Mouse (Mus musculus) intestine, embryonic 15.5 days (tissue): ENCODE data around the gene Slc50a1. TPM values are rescaled to one million over a fixed set of nuclear protein-coding genes. Genes with fewer than 3 reads are reported as not detected.

Source experiments
- ATAC-seq: fragments of 200-750 bp; cut with Nextera tagmentation; 2 replicates; pipeline ENCODE4 v1.8.0; 2017; ENCODE audit warnings: moderate TSS enrichment, moderate library complexity
- H3K27ac ChIP-seq: fragments of 300-500 bp; sonication (generic); 2 replicates; pipeline ENCODE4 v1.5.1; 2015; ENCODE audit warnings: mild to moderate bottlenecking, inconsistent platforms
- H3K27me3 ChIP-seq: fragments of 300-500 bp; sonication (generic); replicated peaks from 2 replicates; pipeline ENCODE4 v1.6.1; 2015; ENCODE audit warnings: inconsistent platforms
- H3K36me3 ChIP-seq: fragments of 300-500 bp; sonication (generic); 2 replicates; pipeline ENCODE4 v1.6.1; 2015; ENCODE audit warnings: inconsistent platforms
- H3K4me1 ChIP-seq: fragments of 300-500 bp; sonication (generic); replicated peaks from 2 replicates; pipeline ENCODE4 v1.6.1; 2015; ENCODE audit warnings: inconsistent platforms
- H3K4me2 ChIP-seq: fragments of 300-500 bp; sonication (generic); replicated peaks from 2 replicates; pipeline ENCODE4 v1.6.1; 2015; ENCODE audit warnings: mild to moderate bottlenecking, inconsistent platforms
- H3K4me3 ChIP-seq: fragments of 300-500 bp; sonication (generic); replicated peaks from 2 replicates; pipeline ENCODE4 v1.5.1; 2015; ENCODE audit warnings: inconsistent platforms
- H3K9ac ChIP-seq: fragments of 300-500 bp; sonication (generic); 2 replicates; pipeline ENCODE4 v1.6.1; 2015; ENCODE audit warnings: inconsistent platforms
- H3K9me3 ChIP-seq: fragments of 300-500 bp; sonication (generic); 2 replicates; pipeline ENCODE4 v1.6.1; 2016; ENCODE audit warnings: inconsistent platforms
- WGBS: fragments of 180-500 bp; shearing (Covaris S2); methylation state at CpG from one replicate; pipeline ENCODE4 v1.1.7; 2015; 5-methylcytosine and 5-hydroxymethylcytosine counted together
- polyA plus RNA-seq: library from polyadenylated mRNA; unstranded; fragments of >200 nt; fragmentation: Nextera tagmentation; extraction: Ambion mirVana; gene quantifications from 2 replicates; pipeline ENCODE4 v1.2.1, GENCODE M21; 2015

Gene Slc50a1
- polyA plus RNA-seq, 1 experiment from 2014 or later = 60.6 TPM

GRCm38 (mm10) chr3:89305551-89306325, 35.4 kb upstream of the Slc50a1 start:
- peak; percentile 25 for ATAC-seq

GRCm38 (mm10) chr3:89305105-89305504, 34.7 kb upstream of the Slc50a1 start:
- Histone ChIP-seq H3K4me1 (peaks cover 8% of the 10 kb centered on the region), H3K36me3 (no peaks in the 10 kb centered on the region), H3K4me2 (no peak overlapping the region), H3K27ac (0 out of 2 replicates have a peak overlapping the region, but pooled peaks have one; percentile 9), H3K27me3 (no peaks in the 10 kb centered on the region), H3K9me3 (no peaks in the 10 kb centered on the region), H3K9ac (no peak overlapping the region), H3K4me3 (no peak overlapping the region)
- WGBS = 52% methylated on average over 4 of the region's 4 CpGs
- peak; percentile 58 for ATAC-seq

More at GRCm38 (mm10) chr3:89305551-89306325, 35.4 kb upstream of the Slc50a1 start:
- H3K27me3 ChIP-seq = no peaks in the 10 kb centered on the region
- no peak overlapping the region for H3K4me3 ChIP-seq
- H3K27ac ChIP-seq = 0 out of 2 replicates have a peak overlapping the region, but pooled peaks have one; percentile 9
- H3K36me3 ChIP-seq = no peaks in the 10 kb centered on the region
- no peak overlapping the region for H3K4me2 ChIP-seq
- peaks cover 8% of the 10 kb centered on the region for H3K4me1 ChIP-seq
- no peak overlapping the region for H3K9ac ChIP-seq
- 57% methylated on average over 8 of the region's 8 CpGs for WGBS
- no peaks in the 10 kb centered on the region for H3K9me3 ChIP-seq

- Histone ChIP-seq H3K4me2 (no peak overlapping the region), H3K36me3 (no peaks in the 10 kb centered on the region), H3K4me3 (no peak overlapping the region), H3K4me1 (peaks cover 12% of the 10 kb centered on the region), H3K9ac (no peak overlapping the region), H3K27me3 (no peaks in the 10 kb centered on the region), H3K9me3 (no peaks in the 10 kb centered on the region), H3K27ac (0 out of 2 replicates have a peak overlapping the region, but pooled peaks have one; percentile 9)
- 49% methylated on average over 6 of the region's 6 CpGs for WGBS
- no peak for ATAC-seq
These were observed 34.1 kb upstream of the Slc50a1 start for GRCm38 (mm10) chr3:89304440-89304839.

GRCm38 (mm10) chr3:89300514-89300913, 30.1 kb upstream of the Slc50a1 start:
- no peak overlapping the region for H3K4me3 ChIP-seq
- no peak overlapping the region for H3K9ac ChIP-seq
- no peaks in the 10 kb centered on the region for H3K9me3 ChIP-seq
- ATAC-seq = no peak
- no peaks in the 10 kb centered on the region for H3K36me3 ChIP-seq
- H3K27me3 ChIP-seq = no peaks in the 10 kb centered on the region
- peak overlapping the region; percentile 66; the same call in 1 of the 2 replicates for H3K4me2 ChIP-seq
- H3K4me1 ChIP-seq = peaks cover 14% of the 10 kb centered on the region; the same call in 1 of the 2 replicates
- WGBS = 68% methylated on average over 2 of the region's 2 CpGs
- peak overlapping the region; percentile 37; the same call in 1 of the 2 replicates for H3K27ac ChIP-seq

- peaks cover 14% of the 10 kb centered on the region; the same call in 1 of the 2 replicates for H3K4me1 ChIP-seq
- no peaks in the 10 kb centered on the region for H3K36me3 ChIP-seq
- H3K9me3 ChIP-seq = no peaks in the 10 kb centered on the region
- peak overlapping the region; percentile 29 for H3K4me3 ChIP-seq
- peak; percentile 89 for ATAC-seq
- no peaks in the 10 kb centered on the region for H3K27me3 ChIP-seq
- peak overlapping the region; percentile 47; the same call in 1 of the 2 replicates for H3K9ac ChIP-seq
- WGBS = 30% methylated on average over 1 of the region's 1 CpGs
- peak overlapping the region; percentile 66 for H3K4me2 ChIP-seq
- peak overlapping the region; percentile 84; the same call in 1 of the 2 replicates for H3K27ac ChIP-seq
These were observed 29.7 kb upstream of the Slc50a1 start for GRCm38 (mm10) chr3:89300071-89300470.

GRCm38 (mm10) chr3:89299499-89299898, 29.1 kb upstream of the Slc50a1 start:
- Histone ChIP-seq H3K4me1 (peaks cover 12% of the 10 kb centered on the region; the same call in 1 of the 2 replicates), H3K9ac (peak overlapping the region; percentile 47), H3K9me3 (no peaks in the 10 kb centered on the region), H3K4me2 (peak overlapping the region; percentile 66), H3K4me3 (peak overlapping the region; percentile 29), H3K36me3 (no peaks in the 10 kb centered on the region), H3K27me3 (no peaks in the 10 kb centered on the region), H3K27ac (peak overlapping the region; percentile 84)
- 1% methylated on average over 14 of the region's 14 CpGs for WGBS
- peak; percentile 52 for ATAC-seq

GRCm38 (mm10) chr3:89298908-89299307, 28.5 kb upstream of the Slc50a1 start:
- H3K36me3 ChIP-seq = no peaks in the 10 kb centered on the region
- no peak overlapping the region; the same call in 1 of the 2 replicates for H3K9ac ChIP-seq
- no peaks in the 10 kb centered on the region for H3K9me3 ChIP-seq
- no peaks in the 10 kb centered on the region for H3K27me3 ChIP-seq
- no peak overlapping the region for H3K4me3 ChIP-seq
- H3K4me1 ChIP-seq = peaks cover 8% of the 10 kb centered on the region; the same call in 1 of the 2 replicates
- H3K4me2 ChIP-seq = peak overlapping the region; percentile 66; the same call in 1 of the 2 replicates
- 84% methylated on average over 6 of the region's 6 CpGs for WGBS
- peak overlapping the region; percentile 84; the same call in 1 of the 2 replicates for H3K27ac ChIP-seq
- ATAC-seq = no peak

GRCm38 (mm10) chr3:89296761-89297396, 26.5 kb upstream of the Slc50a1 start:
- Histone ChIP-seq H3K9ac (no peak overlapping the region), H3K4me1 (peaks cover 10% of the 10 kb centered on the region; the same call in 1 of the 2 replicates), H3K27ac (no peak overlapping the region), H3K36me3 (no peaks in the 10 kb centered on the region), H3K4me3 (no peak overlapping the region), H3K27me3 (no peaks in the 10 kb centered on the region), H3K4me2 (no peak overlapping the region), H3K9me3 (no peaks in the 10 kb centered on the region)
- no peak for ATAC-seq
- 83% methylated on average over 11 of the region's 11 CpGs for WGBS

GRCm38 (mm10) chr3:89295685-89296230, 25.4 kb upstream of the Slc50a1 start:
- Histone ChIP-seq H3K9me3 (no peaks in the 10 kb centered on the region), H3K36me3 (no peaks in the 10 kb centered on the region), H3K4me2 (no peak overlapping the region), H3K27me3 (no peaks in the 10 kb centered on the region), H3K9ac (no peak overlapping the region), H3K27ac (no peak overlapping the region), H3K4me3 (no peak overlapping the region), H3K4me1 (peaks cover 14% of the 10 kb centered on the region; the same call in 1 of the 2 replicates)
- WGBS = 80% methylated on average over 8 of the region's 8 CpGs
- no peak for ATAC-seq

- Histone ChIP-seq H3K9ac (no peak overlapping the region), H3K4me1 (peaks cover 8% of the 10 kb centered on the region; the same call in 1 of the 2 replicates), H3K4me2 (no peak overlapping the region), H3K27me3 (no peaks in the 10 kb centered on the region), H3K36me3 (no peaks in the 10 kb centered on the region), H3K9me3 (no peaks in the 10 kb centered on the region), H3K27ac (no peak overlapping the region; the same call in 1 of the 2 replicates), H3K4me3 (no peak overlapping the region)
- peak; percentile 54 for ATAC-seq
- WGBS = 74% methylated on average over 5 of the region's 5 CpGs
These were observed 23.8 kb upstream of the Slc50a1 start for GRCm38 (mm10) chr3:89294195-89294594.

- Histone ChIP-seq H3K4me1 (0 out of 2 replicates have a peak, but pooled peaks cover 12% of the 10 kb centered on the region), H3K9ac (no peak overlapping the region), H3K4me2 (no peak overlapping the region), H3K27me3 (no peaks in the 10 kb centered on the region), H3K36me3 (no peaks in the 10 kb centered on the region), H3K9me3 (no peaks in the 10 kb centered on the region), H3K4me3 (no peak overlapping the region), H3K27ac (no peak overlapping the region)
- ATAC-seq = peak; percentile 68
- 80% methylated on average over 11 of the region's 11 CpGs for WGBS
These were observed 23.0 kb upstream of the Slc50a1 start for GRCm38 (mm10) chr3:89293247-89293918.
